Mouse (Mus musculus) right cerebral cortex, postnatal 25 days (tissue): Measurements from ENCODE around the gene E2f2.

Experiments used
- DNase-seq: peaks from one replicate; pipeline ENCODE4 v3.0.0; 2022

E2f2 gene

DNA sequence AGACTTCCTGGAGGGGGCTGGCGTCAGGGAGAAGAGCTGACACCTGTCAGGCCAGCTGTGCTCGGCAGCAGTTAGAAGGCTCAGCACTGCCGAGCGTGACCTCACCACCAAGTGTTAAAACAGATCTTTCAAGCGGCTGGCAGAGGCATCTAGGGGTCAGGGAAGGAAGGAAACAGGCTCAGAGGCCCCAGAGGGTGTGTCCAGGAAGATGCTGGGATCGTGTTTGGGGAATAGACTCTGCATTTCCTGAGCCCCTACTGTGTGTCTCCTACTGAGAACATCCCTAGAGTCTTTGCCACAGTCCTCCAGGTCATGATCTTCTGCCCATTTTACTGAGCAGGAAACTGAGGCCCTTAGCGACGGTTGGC is 5.0 kb downstream of the E2f2 start:
- no peak for DNase-seq

DNA sequence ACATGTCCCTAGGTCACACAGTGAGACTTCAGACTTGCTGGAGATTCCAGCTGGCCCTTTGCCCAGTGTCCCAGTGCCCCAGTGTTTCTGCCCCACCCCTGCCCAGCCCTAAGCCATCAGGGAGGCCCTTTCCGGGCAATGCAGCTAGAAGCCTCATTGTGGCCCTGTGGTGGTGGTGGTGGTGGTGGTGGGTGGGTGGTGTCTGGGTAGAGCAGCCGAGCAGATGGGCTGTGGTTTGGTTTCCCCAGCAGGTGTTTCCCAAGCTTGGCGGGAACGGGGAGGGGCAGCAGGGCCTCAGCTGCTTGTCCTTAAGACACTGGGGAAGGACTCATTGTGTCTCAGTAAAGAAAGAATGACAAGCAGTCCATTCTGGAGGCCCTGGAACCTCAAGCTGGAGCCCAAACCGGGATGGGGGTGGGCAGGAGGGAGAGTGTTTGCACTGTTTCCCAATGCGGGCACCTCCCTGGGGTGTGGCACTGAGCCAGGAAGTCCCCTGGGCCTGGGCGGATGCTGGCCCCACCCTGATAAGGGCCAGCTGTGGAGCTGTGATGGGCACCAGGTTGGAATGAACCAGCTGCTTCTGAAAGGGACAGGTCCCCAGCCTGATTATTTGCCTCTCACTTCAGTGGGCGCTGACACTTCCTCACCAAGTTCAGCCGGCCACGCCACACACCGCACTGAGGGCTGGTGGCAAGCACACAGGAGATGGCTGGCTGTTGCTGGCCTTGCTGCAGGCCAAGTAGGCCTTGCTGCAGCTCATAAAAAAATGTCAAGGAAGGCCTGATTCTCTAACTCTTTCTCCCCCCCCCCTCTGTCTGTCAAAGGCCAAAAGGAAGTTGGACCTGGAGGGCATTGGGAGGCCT is 5.6 kb downstream of the E2f2 start:
- no peak for DNase-seq

DNA sequence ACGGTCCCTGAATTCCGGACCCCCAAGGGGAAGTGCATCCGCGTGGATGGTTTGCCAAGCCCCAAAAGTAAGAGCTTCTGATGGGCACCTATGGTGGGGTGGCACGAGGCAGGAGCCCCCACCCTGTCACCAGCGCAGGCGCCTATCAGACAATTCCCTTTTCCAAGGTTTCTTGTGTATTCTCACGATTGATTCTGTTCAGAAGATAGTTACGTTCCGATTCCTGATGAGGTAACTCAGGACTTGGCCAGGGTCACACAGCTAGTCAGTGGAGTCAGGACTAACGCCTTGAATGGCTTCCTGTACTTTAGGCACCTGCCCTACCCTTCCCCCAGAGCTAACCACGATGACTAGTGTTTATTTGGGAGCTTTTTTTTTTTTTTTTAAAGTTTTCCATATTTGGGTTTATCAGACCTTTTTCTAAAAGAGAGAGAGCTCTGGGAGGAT is 6.3 kb downstream of the E2f2 start:
- no peak for DNase-seq

DNA sequence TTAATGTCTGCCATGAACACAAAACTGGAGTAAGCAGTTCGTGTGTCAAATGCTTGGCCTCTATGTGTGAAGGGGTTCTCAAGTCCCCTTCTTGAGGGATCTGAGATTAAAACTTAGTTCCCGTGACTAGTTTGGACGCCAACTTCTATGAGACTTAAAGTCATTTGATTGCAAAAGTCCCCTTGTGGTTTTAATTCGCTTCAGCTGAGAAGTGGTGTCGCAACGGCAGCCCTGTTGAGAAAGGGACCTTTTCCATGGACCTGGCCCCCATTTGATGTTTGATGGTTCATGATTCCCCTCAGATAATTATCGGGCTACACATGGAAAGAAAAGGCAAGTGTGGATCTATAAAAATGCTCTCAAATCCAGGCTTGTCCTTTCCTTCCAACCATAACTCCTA is 7.3 kb downstream of the E2f2 start:
- no peak for DNase-seq

DNA sequence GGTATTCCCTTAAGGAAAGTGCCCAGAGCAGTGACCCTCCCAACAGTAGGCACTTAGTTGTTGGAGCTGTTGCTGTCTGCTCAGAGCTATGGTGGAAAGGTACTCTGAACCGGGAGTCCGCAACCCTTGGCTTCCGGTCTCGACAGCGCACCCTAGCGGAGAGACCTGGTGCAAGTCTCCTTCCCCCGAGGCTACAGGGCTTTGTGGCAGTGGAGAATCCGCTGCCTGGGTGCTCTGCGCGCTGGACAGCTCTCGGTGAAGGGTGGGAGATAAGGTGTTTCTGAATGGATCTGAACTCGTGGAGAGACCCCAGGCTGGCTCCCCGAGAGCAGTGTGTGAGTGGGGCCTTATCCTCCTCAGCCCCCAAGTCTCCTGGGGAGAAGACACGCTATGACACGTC is 7.8 kb downstream of the E2f2 start:
- DNase-seq: peak; percentile 59

DNA sequence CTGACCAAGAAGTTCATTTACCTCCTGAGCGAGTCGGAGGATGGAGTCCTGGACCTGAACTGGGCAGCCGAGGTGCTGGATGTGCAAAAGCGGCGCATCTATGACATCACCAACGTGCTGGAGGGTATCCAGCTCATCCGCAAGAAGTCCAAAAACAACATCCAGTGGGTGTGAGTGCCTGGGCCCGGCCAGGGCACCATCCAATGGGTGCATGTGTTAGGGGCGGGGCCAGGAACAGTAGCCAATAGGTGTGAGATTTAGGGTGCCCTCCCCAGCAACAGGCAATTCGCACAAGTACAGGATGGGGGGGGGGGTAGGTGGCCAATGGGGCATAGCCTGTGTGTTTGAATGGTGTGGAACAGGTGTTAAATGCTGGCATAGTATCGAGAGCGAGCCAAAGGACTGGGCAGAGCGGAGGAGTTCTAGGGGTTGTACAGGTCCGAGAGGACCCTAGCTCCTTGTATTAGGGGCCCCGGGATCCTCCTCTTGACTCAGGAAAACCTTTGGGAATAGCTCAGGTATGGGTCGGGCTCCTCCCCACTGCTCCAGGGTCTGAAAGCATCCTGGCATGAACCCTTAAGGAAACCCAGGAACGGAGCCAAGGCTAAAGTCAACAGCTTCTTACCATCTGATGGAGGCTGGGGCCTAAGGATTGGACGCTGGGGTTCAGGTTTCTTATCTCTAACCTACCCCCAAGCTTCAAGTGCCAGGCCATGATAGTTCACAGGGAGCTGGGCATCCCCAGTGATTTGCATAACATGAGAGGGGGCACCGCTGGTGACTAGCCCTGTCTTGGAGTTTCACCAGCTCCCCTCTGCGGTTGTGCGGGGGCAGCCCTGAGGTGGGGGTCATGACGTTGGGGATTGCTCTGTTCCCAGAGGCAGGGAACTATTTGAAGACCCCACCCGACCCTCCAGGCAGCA is 8.5 kb downstream of the E2f2 start:
- DNase-seq: peak; percentile 64

DNA sequence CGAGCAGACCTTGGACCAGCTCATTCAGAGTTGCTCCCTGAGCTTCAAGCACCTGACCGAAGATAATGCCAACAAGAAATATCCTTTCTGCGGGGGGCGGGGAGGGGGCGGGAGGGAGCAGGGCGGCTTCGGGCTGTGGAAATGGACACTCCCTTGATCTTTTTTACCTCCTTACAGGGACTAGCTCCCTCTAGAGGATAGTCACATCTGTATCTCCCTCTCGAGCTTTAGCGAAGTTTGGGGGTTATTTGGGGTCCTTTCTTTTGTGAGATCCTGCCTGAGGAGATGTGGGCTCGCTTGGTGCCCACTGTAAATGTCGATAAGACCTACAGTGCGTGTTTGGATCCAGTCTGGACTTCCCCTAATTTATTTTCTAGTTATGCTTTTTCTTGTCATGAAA is 9.2 kb downstream of the E2f2 start:
- no peak for DNase-seq

DNA sequence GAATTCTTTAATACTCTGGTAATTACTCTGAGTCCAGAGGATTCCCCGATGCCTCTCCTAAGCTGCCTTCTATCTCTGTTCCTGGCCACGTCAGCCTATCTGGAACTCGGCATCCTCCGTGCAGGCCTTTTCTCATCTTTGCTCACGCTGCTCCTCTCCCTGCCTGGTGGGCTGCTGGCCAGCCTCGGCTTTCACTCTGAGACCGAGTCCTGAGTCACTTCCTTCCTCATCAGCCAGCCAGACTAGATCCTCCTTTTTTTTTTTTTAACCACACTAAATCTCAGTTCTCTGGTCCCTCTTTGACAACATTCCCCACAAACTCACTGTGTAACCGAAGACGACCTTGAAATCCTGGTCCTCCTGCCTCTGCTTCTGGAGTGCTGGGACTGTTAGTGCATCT is 13.2 kb downstream of the E2f2 start:
- peak; percentile 35 for DNase-seq

DNA sequence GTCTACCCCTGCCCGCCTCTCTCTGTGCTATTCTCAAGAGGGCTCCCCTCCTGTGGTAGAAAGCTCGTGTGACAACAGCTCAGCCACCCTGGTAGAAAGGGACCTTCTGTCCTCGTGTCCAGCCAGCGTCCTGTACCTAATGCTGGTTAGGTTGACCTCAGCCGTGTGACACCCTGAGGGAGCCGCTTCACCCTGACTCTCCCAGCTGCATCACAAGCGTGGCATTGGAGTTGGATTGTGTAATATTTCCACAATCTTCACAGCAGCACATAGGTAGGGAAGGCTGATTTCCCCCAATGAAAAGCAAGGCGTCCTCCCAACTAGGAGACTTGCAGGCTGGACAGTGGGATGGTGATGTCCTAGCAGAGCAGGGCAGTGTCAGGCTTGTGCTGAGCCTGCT is 14.1 kb downstream of the E2f2 start:
- no peak for DNase-seq

DNA sequence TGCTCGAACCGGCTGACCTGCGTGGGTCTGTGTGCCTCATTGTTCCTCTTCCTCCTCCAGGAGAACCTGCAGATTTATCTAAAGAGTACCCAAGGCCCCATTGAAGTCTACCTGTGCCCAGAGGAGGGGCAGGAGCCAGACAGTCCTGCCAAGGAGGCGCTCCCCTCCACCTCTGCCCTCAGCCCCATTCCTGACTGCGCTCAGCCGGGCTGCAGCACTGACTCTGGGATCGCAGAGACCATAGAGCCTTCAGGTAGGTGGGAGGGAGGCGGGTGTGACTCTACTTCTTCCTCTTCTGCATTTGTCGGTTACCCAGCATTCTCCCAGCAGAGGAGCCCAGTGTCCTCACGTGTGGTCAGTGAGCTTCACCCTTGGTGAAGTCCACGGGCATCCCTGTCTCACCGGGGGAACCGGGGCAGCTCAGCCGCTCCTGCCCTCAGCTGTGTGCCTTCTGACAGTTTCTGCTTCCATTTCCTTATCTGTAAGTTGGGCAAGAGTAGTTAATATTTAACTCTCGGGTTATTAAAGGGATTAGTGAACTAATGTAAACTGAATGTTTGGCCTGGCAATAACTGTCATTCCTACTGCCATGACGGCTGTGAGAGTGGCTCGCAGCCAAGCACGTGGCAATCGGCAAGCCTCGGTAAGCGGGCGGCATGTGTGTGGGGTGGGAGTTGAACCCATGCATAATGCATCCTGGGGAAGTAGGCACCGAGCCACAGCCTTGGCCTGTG is 14.7 kb downstream of the E2f2 start:
- DNase-seq: no peak

DNA sequence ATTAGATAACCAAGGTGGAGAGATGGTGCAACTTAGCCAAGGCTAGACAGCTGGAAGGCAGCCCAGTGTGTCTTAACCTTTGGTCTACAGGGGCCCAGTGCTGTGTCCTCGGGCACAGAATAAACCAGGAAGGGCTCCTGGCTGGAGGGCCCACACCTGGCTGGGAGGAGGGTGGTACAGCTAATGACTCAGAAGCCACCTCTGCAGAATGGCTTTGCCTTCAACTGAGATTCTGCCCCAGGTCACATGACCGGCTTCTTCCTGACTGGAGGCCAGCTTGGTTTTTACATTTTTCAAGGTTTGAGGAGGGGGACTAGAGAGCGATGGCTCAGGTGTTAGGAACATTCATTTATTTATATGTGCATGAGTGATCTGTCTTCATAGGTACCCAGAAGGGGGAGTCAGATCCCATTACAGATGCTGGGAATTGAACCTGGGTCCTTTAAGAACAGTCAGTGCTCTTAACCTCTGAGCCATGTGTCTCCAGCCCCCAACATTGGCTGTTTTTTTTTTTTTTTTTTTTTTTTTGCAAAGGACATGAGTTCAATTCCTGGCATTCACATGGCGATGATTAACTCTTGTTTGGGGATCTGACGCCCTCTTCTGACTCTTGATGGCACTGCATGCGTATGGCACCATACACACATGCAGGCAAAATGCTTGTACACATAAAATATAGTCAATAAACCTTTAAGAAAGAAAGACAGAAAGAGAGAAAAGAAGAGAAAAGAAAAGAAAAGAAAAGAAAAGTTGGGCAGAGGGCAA is 17.0 kb downstream of the E2f2 start:
- DNase-seq: no peak

DNA sequence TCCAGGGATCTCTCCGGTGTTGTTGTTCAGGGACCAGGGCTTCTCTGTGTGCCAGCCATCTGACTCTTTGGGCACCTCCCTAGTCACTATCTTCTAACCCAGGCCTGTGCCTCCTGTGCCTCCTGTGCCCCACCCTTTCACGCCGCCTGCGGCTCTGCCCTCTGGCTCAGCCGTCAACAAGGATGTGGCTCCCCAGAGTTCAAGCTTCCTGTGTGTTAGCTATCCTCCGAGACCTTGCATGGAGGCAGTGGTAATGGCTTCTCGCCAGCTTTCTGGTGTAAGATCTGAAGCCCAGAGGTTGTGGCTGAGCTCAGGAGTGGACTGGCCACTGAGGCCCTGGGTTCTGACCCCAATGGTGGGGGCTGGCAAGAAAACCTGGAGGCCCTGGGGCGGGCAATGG is 17.7 kb downstream of the E2f2 start:
- DNase-seq: no peak

DNA sequence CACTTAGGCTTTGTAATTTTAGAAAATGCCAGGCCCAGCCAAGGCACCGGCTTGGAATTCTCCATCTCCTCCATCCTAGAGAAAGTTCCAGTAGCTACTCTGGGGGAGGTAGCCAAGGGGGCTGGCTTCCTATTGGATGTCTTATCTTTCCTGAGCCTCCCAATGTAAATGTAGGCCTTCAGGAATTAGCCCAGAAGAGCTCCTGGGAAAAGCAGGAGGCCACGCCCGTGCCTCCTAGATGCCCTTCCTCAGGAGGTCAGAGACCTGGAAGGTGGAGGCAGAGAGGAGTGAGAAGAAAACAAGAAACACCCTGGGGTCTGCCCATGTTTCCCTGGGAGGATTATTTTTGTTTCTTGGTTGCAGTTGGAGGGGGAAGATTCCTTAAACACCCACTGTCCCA is 21.4 kb downstream of the E2f2 start:
- no peak for DNase-seq

DNA sequence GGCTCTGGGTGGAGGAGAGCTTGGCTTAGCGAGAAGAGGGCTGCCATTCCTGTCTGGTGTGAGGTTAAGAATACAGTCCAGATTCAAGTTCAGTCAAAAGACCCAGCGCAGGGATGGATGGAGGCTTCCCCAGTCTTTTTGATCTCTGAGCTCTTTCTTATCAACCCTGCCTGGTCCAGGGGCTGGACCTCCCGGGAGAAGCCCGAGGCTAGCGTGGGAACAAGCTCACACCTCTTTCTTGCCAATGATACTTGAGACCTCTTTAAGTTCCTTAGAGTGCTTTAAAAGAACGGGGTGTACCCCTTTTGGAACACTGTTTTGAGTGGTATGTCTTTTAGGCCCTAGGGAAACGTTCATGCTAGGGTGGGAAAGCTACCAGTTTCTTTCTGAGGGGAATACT is 22.8 kb downstream of the E2f2 start:
- no peak for DNase-seq

DNA sequence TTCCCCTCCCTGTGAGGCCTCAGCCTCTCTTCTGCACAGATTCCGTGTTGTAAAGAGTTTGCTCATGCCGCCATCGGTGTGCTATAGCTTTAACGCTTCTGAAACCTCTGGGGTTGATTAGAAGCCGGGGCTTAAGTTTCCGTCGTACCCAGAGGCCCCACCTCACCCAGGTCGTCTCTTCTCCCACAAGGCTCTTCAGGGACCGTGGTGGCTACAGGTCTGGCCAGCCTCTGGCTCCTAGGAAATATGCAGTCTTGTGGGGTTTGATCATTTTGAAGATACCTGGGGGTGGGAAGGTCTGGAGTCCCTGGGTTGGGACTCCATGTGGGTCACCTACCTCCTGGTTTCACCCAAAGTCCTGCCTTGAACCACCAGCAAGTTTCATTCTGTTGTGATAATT is 23.4 kb downstream of the E2f2 start:
- DNase-seq: no peak

DNA sequence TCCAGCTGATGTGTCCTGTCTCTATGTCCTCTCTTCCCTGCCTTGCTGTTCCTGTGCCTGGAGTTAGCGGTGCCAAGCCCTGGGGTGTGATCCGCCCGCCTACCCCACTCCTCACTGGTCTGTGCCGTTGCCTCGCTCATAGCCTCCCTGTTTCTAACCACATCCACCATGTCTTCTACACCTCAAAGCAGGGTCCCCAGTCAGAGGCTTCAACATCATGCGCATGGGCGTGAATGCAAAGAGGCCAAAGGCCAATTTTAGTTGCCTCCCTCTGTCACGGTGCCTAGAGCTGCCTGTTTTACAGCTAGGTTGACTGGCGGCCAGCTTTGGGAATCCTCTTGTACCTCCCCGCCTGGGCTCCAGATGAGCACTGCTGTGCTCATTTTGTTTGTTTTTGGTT is 24.0 kb downstream of the E2f2 start:
- no peak for DNase-seq

DNA sequence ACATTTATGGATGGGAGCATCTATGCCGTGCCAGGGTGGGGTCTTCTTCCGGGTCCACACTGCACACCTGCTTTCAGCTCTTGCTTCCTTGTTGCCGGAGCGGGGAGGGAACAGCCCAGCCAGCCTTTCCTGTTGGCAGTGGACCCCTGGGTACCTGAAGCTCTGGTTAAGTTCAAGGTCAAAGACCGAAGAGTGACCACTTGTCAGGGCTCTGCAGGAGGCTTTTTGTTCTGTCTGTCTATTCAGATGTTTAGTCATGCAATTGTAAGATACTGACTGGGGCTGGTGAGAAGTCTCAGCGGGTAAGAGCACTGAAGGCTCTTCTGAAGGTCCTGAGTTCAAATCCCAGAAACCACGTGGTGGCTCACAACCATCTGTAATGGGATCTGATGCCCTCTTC is 26.7 kb downstream of the E2f2 start:
- no peak for DNase-seq

DNA sequence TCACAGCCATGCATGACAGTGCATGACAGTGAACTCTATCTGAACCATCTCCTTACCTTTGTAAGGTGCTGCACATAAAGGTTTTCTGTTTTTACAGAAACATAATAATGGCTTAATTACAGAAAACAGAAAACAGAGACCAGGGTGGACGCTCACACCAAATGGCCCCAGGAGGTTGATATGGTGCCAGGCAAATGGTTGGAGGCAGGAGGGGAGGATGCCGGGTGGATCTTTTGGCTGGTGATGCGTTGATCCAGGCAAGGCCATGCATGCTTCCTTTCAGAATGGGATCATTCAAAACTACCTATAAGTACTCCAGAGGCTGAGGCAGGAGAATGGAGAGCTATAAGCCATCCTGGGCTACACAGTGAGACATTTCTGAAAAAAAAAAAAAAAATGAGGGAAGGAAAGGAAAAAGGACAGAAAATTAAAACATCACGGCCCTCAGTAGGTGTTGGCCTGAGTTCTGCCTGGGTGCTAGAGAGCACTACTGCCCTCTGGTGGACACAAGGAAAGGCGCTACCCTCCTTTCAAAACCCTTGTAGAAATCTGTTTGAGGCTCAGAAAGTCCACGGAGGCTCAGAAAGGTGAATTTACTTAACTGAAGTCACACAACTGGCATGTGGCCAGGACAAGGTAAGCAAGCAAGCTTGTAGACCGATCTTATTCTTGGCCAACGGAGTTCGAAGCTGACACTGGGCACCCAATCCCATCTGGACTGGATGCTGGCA is 27.5 kb downstream of the E2f2 start:
- DNase-seq: no peak

DNA sequence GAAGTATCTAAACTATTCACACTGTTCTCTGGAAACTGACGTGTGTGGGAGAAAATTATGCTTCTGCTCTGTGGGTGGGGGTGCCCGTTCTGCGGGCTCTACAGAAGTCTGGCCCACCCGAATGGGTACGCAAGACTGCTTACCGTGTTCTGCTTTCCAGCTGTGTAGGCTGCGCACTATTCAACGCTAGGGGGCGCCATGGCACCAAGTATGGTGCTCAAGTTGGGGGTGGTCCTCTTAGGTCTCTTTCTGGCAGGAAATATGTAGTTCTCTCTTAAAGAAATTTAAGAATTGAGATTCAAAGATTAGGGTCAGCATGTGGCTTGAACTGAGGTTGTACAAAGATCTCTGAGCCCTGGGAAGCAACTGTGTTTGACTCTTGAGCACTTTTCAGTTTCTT is 30.3 kb downstream of the E2f2 start:
- no peak for DNase-seq

DNA sequence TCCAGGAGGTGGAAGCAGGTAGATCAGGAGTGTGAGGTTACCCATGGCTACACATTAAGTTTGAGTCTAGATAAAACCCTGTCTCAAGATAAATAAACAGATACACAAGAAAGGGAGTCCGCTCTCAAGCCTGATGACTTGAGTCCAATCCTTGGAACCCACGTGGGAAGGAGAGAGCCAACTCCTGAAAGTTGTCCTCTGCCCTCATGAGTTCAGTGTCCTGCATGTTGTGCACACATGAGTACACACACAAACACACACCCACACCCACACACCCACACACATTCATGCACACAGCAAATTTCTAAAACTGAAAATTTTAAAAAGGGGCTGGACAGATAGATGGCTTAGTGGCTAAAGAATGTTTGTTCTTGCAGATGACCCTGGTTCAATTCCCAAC is 32.6 kb downstream of the E2f2 start:
- DNase-seq: no peak

DNA sequence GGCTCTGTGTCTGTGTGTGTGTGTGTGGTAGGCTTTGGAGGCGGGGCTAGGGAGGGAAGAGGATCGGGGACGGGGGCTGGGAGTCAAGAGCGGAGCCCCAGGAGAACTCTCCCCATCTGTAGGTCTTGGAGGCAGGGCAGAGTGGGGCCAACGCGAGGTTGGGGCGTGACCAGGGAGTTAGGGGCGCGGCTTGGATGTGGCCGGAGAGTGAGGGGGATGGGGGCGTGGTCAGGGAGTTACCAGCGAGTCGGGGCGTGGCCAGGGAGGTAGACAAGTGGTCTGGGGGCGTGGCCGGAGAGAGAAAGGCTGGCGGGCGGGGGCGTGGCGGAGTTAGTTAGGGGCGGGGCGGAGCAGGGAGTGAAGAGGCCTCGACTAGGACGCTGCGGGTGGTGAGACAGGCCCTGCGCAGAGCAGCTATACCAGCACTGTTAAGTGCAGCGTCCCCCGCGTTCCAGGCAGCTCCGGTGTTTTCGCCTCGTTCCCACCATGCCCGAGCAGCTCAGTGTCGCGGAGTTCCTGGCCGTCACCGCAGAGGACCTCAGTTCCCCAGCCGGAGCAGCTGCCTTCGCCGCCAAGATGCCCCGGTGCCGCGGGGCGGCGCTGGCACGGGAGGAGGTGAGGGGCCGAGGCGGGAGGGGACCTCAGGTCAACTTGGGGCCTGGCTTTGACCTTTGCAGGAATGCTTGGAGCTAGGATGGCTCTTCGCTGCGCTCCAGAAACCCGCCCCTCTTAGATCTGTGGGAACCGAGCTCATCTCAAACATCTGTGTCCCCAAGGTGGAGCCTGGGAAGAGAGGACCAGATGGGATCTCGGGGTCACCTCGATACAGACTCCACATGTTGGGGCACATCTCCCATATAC is 34.1 kb downstream of the E2f2 start, which contains the start of gene Asap3:
Asap3 (plus strand) TSS at position 333 of the 861 bp plus-strand sequence.
- DNase-seq: peak; percentile 79
